Mouse (Mus musculus): Measurements from ENCODE around the gene Snap91.

DNA sequence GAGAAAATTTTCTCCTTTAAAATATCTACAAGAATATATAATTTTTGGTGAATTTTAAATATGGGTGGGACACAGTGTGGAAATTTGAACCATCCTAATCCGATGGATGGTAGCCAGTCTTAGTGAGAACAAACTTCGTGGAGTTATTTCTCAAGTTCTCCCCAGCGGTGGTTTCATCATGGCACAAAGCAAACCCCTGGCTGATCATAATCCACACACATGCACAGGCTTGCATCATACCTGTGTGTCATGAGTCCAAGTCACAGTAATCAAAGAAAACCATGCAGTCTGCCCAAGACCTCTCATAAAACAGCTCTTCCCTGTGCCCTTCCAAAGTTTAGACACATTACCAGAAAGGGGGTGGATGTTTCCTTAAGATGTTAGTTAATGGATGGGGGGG is 150.6 kb downstream of the Snap91 start:
- no peak for TF ChIP-seq CTCF (IDR thresholded peaks at IDR 0.05; ENCODE audit: low read depth, low read length)
- no peak for TF ChIP-seq POLR2A (IDR thresholded peaks at IDR 0.05; ENCODE audit: extremely low read depth, insufficient read depth, low read length)
